Mouse (Mus musculus): ENCODE data around the gene Mast3. TPM values are rescaled to one million over a fixed set of nuclear protein-coding genes. Genes with fewer than 3 reads are reported as not detected.

Gene Mast3
- polyA plus RNA-seq, 1 experiment from 2014 or later: 9.8 TPM

- Histone ChIP-seq H3K9ac (peak within 1 kb of the TSS; percentile 78), H3K9me3 (replicated peaks) (no peaks in the 10 kb centered on the region), H3K27ac (peak within 1 kb of the TSS; percentile 79), H3K36me3 (peaks cover 29% of the 10 kb centered on the region), H3K4me1 (peaks cover 57% of the 10 kb centered on the region), H3K4me2 (peak within 1 kb of the TSS; percentile 97), H3K27me3 (replicated peaks) (peaks cover 14% of the 10 kb centered on the region), H3K4me3 (peak within 1 kb of the TSS; percentile 73)
- peak; percentile 98 for ATAC-seq
- 7% methylated on average over 37 of the region's 37 CpGs for WGBS (ENCODE audit: insufficient replicate concordance)
Observed at GRCm38 (mm10) chr8:70754043-70754870, 50.6 kb downstream of the Mast3 start, which contains the start of gene Rab3a. Gene Rab3a (plus strand): TSS chr8:70754679.

- Histone ChIP-seq H3K9me3 (replicated peaks) (no peaks in the 10 kb centered on the region), H3K4me2 (peak overlapping the region; percentile 97), H3K27ac (peak overlapping the region; percentile 79), H3K4me3 (peak overlapping the region; percentile 35), H3K4me1 (peaks cover 46% of the 10 kb centered on the region), H3K36me3 (peaks cover 20% of the 10 kb centered on the region), H3K9ac (peak overlapping the region; percentile 47; the same call in 1 of the 2 replicates), H3K27me3 (replicated peaks) (peaks cover 25% of the 10 kb centered on the region)
- WGBS (ENCODE audit: insufficient replicate concordance): 12% methylated on average over 21 of the region's 21 CpGs
- ATAC-seq: no peak
Observed at GRCm38 (mm10) chr8:70753151-70753550, 51.7 kb downstream of the Mast3 start.

- Histone ChIP-seq H3K4me1 (peaks cover 41% of the 10 kb centered on the region), H3K27me3 (replicated peaks) (peaks cover 34% of the 10 kb centered on the region), H3K36me3 (peaks cover 12% of the 10 kb centered on the region), H3K4me3 (no peak overlapping the region), H3K9ac (no peak overlapping the region), H3K4me2 (no peak overlapping the region), H3K27ac (peak overlapping the region; percentile 79), H3K9me3 (replicated peaks) (no peaks in the 10 kb centered on the region)
- ATAC-seq: no peak
- WGBS (ENCODE audit: insufficient replicate concordance): 23% methylated on average over 11 of the region's 11 CpGs
Observed at GRCm38 (mm10) chr8:70752000-70752764, 52.7 kb downstream of the Mast3 start.

GRCm38 (mm10) chr8:70750128-70750680 is 54.6 kb downstream of the Mast3 start:
- H3K9me3 ChIP-seq (replicated peaks): no peaks in the 10 kb centered on the region
- H3K4me3 ChIP-seq: no peak overlapping the region
- 70% methylated on average over 13 of the region's 13 CpGs for WGBS (ENCODE audit: insufficient replicate concordance)
- no peaks in the 10 kb centered on the region for H3K36me3 ChIP-seq
- no peak overlapping the region for H3K4me2 ChIP-seq
- H3K9ac ChIP-seq: no peak overlapping the region
- H3K27me3 ChIP-seq (replicated peaks): peaks cover 54% of the 10 kb centered on the region
- no peak for ATAC-seq
- H3K27ac ChIP-seq: no peak overlapping the region
- H3K4me1 ChIP-seq: peaks cover 30% of the 10 kb centered on the region

- Histone ChIP-seq H3K4me2 (no peak overlapping the region), H3K27ac (no peak overlapping the region), H3K36me3 (no peaks in the 10 kb centered on the region), H3K27me3 (replicated peaks) (peaks cover 64% of the 10 kb centered on the region), H3K9ac (no peak overlapping the region), H3K4me3 (no peak overlapping the region), H3K4me1 (peaks cover 22% of the 10 kb centered on the region), H3K9me3 (replicated peaks) (no peaks in the 10 kb centered on the region)
- WGBS (ENCODE audit: insufficient replicate concordance): 61% methylated on average over 19 of the region's 19 CpGs
- no peak for ATAC-seq
Observed at GRCm38 (mm10) chr8:70749097-70749674, 55.7 kb downstream of the Mast3 start.

- WGBS (ENCODE audit: insufficient replicate concordance): 68% methylated on average over 23 of the region's 23 CpGs
- Histone ChIP-seq H3K27ac (no peak overlapping the region), H3K27me3 (replicated peaks) (peaks cover 71% of the 10 kb centered on the region), H3K36me3 (no peaks in the 10 kb centered on the region), H3K4me1 (peaks cover 21% of the 10 kb centered on the region), H3K4me2 (no peak overlapping the region), H3K9me3 (replicated peaks) (no peaks in the 10 kb centered on the region), H3K9ac (no peak overlapping the region), H3K4me3 (no peak overlapping the region)
- no peak for ATAC-seq
Observed at GRCm38 (mm10) chr8:70748246-70749096, 56.4 kb downstream of the Mast3 start.

- Histone ChIP-seq H3K4me2 (no peak overlapping the region), H3K9me3 (replicated peaks) (no peaks in the 10 kb centered on the region), H3K36me3 (no peaks in the 10 kb centered on the region), H3K9ac (no peak overlapping the region), H3K27me3 (replicated peaks) (peaks cover 83% of the 10 kb centered on the region), H3K27ac (no peak overlapping the region), H3K4me1 (peaks cover 17% of the 10 kb centered on the region), H3K4me3 (no peak overlapping the region)
- no peak for ATAC-seq
- whole genome bisulfite sequencing (ENCODE audit: insufficient replicate concordance): 68% methylated on average over 18 of the region's 18 CpGs
Observed at GRCm38 (mm10) chr8:70747211-70747890, 57.5 kb downstream of the Mast3 start.

GRCm38 (mm10) chr8:70746676-70747075 is 58.2 kb downstream of the Mast3 start:
- no peak for ATAC-seq
- Histone ChIP-seq H3K4me1 (peaks cover 13% of the 10 kb centered on the region), H3K36me3 (no peaks in the 10 kb centered on the region), H3K4me3 (no peak overlapping the region), H3K27ac (no peak overlapping the region), H3K4me2 (no peak overlapping the region), H3K27me3 (replicated peaks) (peaks cover 89% of the 10 kb centered on the region), H3K9me3 (replicated peaks) (no peaks in the 10 kb centered on the region), H3K9ac (no peak overlapping the region)
- 63% methylated on average over 9 of the region's 9 CpGs for WGBS (ENCODE audit: insufficient replicate concordance)

- H3K9ac ChIP-seq: no peak overlapping the region
- H3K4me3 ChIP-seq: no peak overlapping the region
- peaks cover 13% of the 10 kb centered on the region for H3K4me1 ChIP-seq
- H3K27me3 ChIP-seq (replicated peaks): peaks cover 99% of the 10 kb centered on the region
- WGBS (ENCODE audit: insufficient replicate concordance): 38% methylated on average over 19 of the region's 19 CpGs
- H3K27ac ChIP-seq: no peak overlapping the region
- no peak for ATAC-seq
- H3K4me2 ChIP-seq: no peak overlapping the region
- no peaks in the 10 kb centered on the region for H3K9me3 ChIP-seq (replicated peaks)
- H3K36me3 ChIP-seq: no peaks in the 10 kb centered on the region
Observed at GRCm38 (mm10) chr8:70745691-70746220, 59.1 kb downstream of the Mast3 start.

GRCm38 (mm10) chr8:70744806-70745205 is 60.0 kb downstream of the Mast3 start:
- Histone ChIP-seq H3K4me2 (no peak overlapping the region), H3K27me3 (replicated peaks) (peaks cover 100% of the 10 kb centered on the region), H3K4me1 (peaks cover 13% of the 10 kb centered on the region), H3K36me3 (no peaks in the 10 kb centered on the region), H3K27ac (no peak overlapping the region), H3K4me3 (no peak overlapping the region), H3K9ac (no peak overlapping the region), H3K9me3 (replicated peaks) (no peaks in the 10 kb centered on the region)
- 28% methylated on average over 11 of the region's 11 CpGs for WGBS (ENCODE audit: insufficient replicate concordance)
- ATAC-seq: no peak

Data from liver, embryonic 12.5 days (tissue).